Mouse (Mus musculus) fibroblast of lung, adult 2 months (primary cell): Measurements from ENCODE around the gene E330014E10Rik.
"Not testable (repeated sequence)": the region's sequence is repeated elsewhere in the genome, so short reads cannot be mapped to it uniquely, and the experiment has no call there.

Experiments
- DNase-seq: peaks from one replicate; pipeline ENCODE4 v3.0.0-alpha.2; 2011; ENCODE audit warnings: low read depth

E330014E10Rik gene

DNA sequence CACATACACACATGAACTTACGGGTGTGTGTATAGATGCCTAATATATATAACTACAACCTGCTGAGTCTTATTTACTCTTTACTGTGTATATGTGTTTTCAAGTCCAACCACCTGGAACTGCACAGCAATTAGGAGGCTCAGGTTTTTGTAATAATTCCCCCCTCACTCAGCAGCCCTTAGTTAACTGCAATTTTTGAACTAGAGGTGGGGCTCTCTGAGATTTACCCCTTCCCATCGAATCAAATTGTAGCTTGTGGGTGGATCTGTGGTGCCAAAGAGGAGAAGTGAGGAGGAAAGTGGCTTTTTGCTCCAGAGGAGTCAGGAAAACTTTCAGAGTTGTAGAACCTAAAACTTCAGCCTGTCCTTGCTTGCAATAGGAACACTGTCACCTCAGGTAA lies at the start of gene E330014E10Rik:
E330014E10Rik (plus strand) TSS at position 301 of the 400 bp plus-strand sequence.
- DNase-seq, result not testable (repeated sequence)

DNA sequence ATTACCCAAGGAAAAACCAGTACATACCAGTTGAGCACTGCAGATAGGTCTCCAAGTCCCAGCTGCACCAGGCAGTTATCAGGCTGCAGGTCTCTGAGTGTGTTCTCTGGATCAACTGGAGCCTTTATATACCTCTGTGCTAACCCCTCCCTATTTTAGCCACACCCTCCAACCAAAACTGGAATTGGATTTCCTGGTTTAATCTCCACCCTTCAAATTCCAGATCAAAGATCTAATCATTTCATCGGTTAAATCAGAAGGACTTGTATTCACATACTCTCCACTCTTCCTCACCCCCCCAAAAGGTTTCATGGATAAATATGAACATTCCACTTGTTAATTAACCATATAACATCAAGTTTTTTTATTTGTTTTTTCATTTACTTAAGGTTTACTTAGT lies 39.7 kb upstream of the E330014E10Rik start, which contains the start of gene Gm7978:
Gm7978 (minus strand) TSS at position 101 of the 400 bp plus-strand sequence.
- not testable (repeated sequence) for DNase-seq

DNA sequence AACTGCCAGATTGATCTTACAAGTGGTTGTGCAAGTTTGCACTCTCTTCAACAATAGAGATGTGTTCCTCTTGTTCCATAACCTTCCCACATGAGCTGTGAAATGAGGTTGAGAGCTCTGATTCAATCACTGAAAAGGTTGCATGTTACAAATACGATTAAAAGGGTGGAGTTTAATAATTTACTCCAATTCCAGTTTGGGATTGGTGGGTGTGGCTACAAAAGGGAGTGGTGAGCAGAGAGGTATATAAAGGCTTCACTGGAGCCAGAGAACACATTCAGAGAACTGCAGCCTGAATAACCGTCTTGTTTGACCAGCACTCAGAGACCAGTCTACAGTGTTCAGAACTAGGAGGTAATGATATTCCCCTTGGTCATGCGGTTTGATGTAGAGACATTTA lies 34.1 kb upstream of the E330014E10Rik start, which contains the start of gene Gm7982:
Gm7982 (plus strand) TSS at position 301 of the 400 bp plus-strand sequence.
- not testable (repeated sequence) for DNase-seq

DNA sequence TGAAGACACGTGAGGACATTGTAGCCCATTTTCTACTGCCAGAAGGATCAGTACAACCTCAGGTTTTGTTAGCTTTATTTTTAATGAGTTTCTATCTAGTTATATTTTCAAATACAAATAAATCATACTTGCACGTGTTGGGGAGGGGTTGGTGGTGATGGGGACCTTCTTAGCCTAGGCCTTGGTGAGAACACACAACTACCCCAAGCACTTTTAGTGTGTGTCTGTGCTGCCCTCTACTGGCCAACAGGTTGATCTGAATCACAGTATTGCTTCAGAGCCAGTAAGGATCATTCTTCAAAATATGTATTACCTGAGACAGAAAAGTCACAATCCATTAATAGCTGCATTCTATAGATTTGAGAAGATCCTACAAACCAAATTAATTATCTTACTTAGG lies 35.1 kb downstream of the E330014E10Rik start:
- not testable (repeated sequence) for DNase-seq

DNA sequence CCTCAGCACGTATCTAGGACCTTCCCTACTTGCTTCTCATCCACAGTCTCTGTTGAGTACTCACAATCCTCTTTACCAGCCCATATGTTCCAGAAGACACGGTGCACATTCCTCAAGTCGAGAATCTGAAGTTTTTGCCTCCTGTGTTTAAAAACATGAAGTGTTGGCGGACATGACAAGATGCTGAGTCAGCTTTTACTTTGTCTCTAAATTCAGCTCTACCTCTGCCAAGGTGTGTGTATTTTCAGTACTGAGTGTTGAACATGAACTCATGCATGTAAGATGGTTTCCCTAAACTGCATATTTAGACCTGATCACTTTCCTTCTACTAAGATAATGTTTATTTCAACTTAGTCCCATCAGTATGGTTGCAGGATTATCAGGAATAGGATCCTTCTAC lies 60.8 kb downstream of the E330014E10Rik start:
- no peak for DNase-seq

DNA sequence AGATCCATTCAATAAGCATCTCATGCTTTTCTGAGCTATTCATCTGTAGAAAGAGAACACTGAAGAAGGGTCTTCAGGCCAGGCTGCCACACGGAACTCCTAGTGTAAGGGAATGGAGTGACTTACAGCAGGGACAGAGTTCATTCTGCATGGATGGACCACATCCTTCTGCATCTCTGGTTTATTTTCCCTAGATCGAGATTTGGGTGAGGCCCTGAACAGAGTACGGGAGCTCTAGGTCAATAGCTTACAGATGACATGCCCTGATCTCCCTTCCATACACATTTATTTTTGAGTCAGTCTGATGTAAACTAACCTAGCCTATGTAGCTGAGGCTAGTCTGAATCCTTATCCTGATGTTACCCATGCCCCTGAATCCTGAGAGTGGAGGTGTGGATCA lies 78.2 kb downstream of the E330014E10Rik start:
- no peak for DNase-seq
